Mouse (Mus musculus): ENCODE results near the gene Cpsf4. TPM values are rescaled to one million over a fixed set of nuclear protein-coding genes. Genes with fewer than 3 reads are reported as not detected.

The Cpsf4 gene
- polyA plus RNA-seq, 1 experiment = 23.2 TPM

- Histone ChIP-seq H3K36me3 (ENCODE audit: control insufficient read depth, insufficient read depth, low read length) (peaks cover 13% of the 10 kb centered on the region), H3K27me3 (ENCODE audit: control insufficient read depth, insufficient read depth, low read length) (no peaks in the 10 kb centered on the region), H3K4me3 (ENCODE audit: low read depth, low read length) (no peak overlapping the region), H3K4me1 (ENCODE audit: control insufficient read depth, insufficient read depth, insufficient read length, low read length) (no peaks in the 10 kb centered on the region), H3K27ac (ENCODE audit: insufficient read depth, low read depth, low read length) (no peak overlapping the region)
- WGBS = 93% methylated on average over 4 of the region's 4 CpGs
- TF ChIP-seq CTCF (IDR thresholded peaks at IDR 0.05; ENCODE audit: extremely low read depth, insufficient read length, insufficient replicate concordance, low read depth, low read length) (no peak), POLR2A (IDR thresholded peaks at IDR 0.05; ENCODE audit: low read depth, low read length) (no peak)
These were observed 44.3 kb downstream of the Cpsf4 start for GRCm38 (mm10) chr5:145211340-145211739.

- whole genome bisulfite sequencing = 90% methylated on average over 4 of the region's 4 CpGs
These were observed 45.2 kb downstream of the Cpsf4 start for GRCm38 (mm10) chr5:145212216-145212615.

GRCm38 (mm10) chr5:145213505-145213904, 46.5 kb downstream of the Cpsf4 start:
- H3K36me3 ChIP-seq (ENCODE audit: control insufficient read depth, insufficient read depth, low read length) = peaks cover 16% of the 10 kb centered on the region
- 88% methylated on average over 3 of the region's 3 CpGs for WGBS
- no peak overlapping the region for H3K27ac ChIP-seq (ENCODE audit: insufficient read depth, low read depth, low read length)
- TF ChIP-seq POLR2A (IDR thresholded peaks at IDR 0.05; ENCODE audit: low read depth, low read length) (no peak), CTCF (IDR thresholded peaks at IDR 0.05; ENCODE audit: extremely low read depth, insufficient read length, insufficient replicate concordance, low read depth, low read length) (no peak)
- H3K4me1 ChIP-seq (ENCODE audit: control insufficient read depth, insufficient read depth, insufficient read length, low read length) = peaks cover 5% of the 10 kb centered on the region
- no peak overlapping the region for H3K4me3 ChIP-seq (ENCODE audit: low read depth, low read length)
- no peaks in the 10 kb centered on the region for H3K27me3 ChIP-seq (ENCODE audit: control insufficient read depth, insufficient read depth, low read length)

More at GRCm38 (mm10) chr5:145212216-145212615, 45.2 kb downstream of the Cpsf4 start:
- Histone ChIP-seq H3K27ac (ENCODE audit: insufficient read depth, low read depth, low read length) (no peak overlapping the region), H3K4me1 (ENCODE audit: control insufficient read depth, insufficient read depth, insufficient read length, low read length) (no peaks in the 10 kb centered on the region), H3K36me3 (ENCODE audit: control insufficient read depth, insufficient read depth, low read length) (peaks cover 12% of the 10 kb centered on the region), H3K27me3 (ENCODE audit: control insufficient read depth, insufficient read depth, low read length) (no peaks in the 10 kb centered on the region), H3K4me3 (ENCODE audit: low read depth, low read length) (no peak overlapping the region)
- TF ChIP-seq CTCF (IDR thresholded peaks at IDR 0.05; ENCODE audit: extremely low read depth, insufficient read length, insufficient replicate concordance, low read depth, low read length) = no peak

- WGBS = 56% methylated on average over 4 of the region's 4 CpGs
- Histone ChIP-seq H3K27me3 (ENCODE audit: control insufficient read depth, insufficient read depth, low read length) (no peaks in the 10 kb centered on the region), H3K36me3 (ENCODE audit: control insufficient read depth, insufficient read depth, low read length) (peaks cover 19% of the 10 kb centered on the region), H3K4me1 (ENCODE audit: control insufficient read depth, insufficient read depth, insufficient read length, low read length) (peaks cover 5% of the 10 kb centered on the region), H3K27ac (ENCODE audit: insufficient read depth, low read depth, low read length) (no peak overlapping the region), H3K4me3 (ENCODE audit: low read depth, low read length) (no peak overlapping the region)
- peak; percentile 38; the same call in 1 of the 2 replicates for TF ChIP-seq CTCF (IDR thresholded peaks at IDR 0.05; ENCODE audit: extremely low read depth, insufficient read length, insufficient replicate concordance, low read depth, low read length)
- TF ChIP-seq POLR2A (IDR thresholded peaks at IDR 0.05; ENCODE audit: low read depth, low read length) = no peak
These were observed 47.7 kb downstream of the Cpsf4 start for GRCm38 (mm10) chr5:145214679-145215078.

GRCm38 (mm10) chr5:145217746-145218145, 50.7 kb downstream of the Cpsf4 start:
- WGBS = 26% methylated on average over 6 of the region's 6 CpGs
- no peak for TF ChIP-seq POLR2A (IDR thresholded peaks at IDR 0.05; ENCODE audit: low read depth, low read length)
- no peak for TF ChIP-seq CTCF (IDR thresholded peaks at IDR 0.05; ENCODE audit: extremely low read depth, insufficient read length, insufficient replicate concordance, low read depth, low read length)
- H3K27me3 ChIP-seq (ENCODE audit: control insufficient read depth, insufficient read depth, low read length) = no peaks in the 10 kb centered on the region
- no peak overlapping the region for H3K4me3 ChIP-seq (ENCODE audit: low read depth, low read length)
- peaks cover 31% of the 10 kb centered on the region for H3K36me3 ChIP-seq (ENCODE audit: control insufficient read depth, insufficient read depth, low read length)
- peak overlapping the region; percentile 64 for H3K27ac ChIP-seq (ENCODE audit: insufficient read depth, low read depth, low read length)
- peaks cover 9% of the 10 kb centered on the region for H3K4me1 ChIP-seq (ENCODE audit: control insufficient read depth, insufficient read depth, insufficient read length, low read length)

GRCm38 (mm10) chr5:145218206-145218605, 51.2 kb downstream of the Cpsf4 start:
- H3K4me1 ChIP-seq (ENCODE audit: control insufficient read depth, insufficient read depth, insufficient read length, low read length) = peaks cover 11% of the 10 kb centered on the region
- H3K36me3 ChIP-seq (ENCODE audit: control insufficient read depth, insufficient read depth, low read length) = peaks cover 29% of the 10 kb centered on the region
- H3K4me3 ChIP-seq (ENCODE audit: low read depth, low read length) = no peak overlapping the region
- peak overlapping the region; percentile 64 for H3K27ac ChIP-seq (ENCODE audit: insufficient read depth, low read depth, low read length)
- TF ChIP-seq CTCF (IDR thresholded peaks at IDR 0.05; ENCODE audit: extremely low read depth, insufficient read length, insufficient replicate concordance, low read depth, low read length) (no peak), POLR2A (IDR thresholded peaks at IDR 0.05; ENCODE audit: low read depth, low read length) (no peak)
- 91% methylated on average over 21 of the region's 21 CpGs for WGBS
- H3K27me3 ChIP-seq (ENCODE audit: control insufficient read depth, insufficient read depth, low read length) = no peaks in the 10 kb centered on the region

- Histone ChIP-seq H3K4me1 (ENCODE audit: control insufficient read depth, insufficient read depth, insufficient read length, low read length) (peaks cover 15% of the 10 kb centered on the region), H3K4me3 (ENCODE audit: low read depth, low read length) (no peak overlapping the region), H3K27me3 (ENCODE audit: control insufficient read depth, insufficient read depth, low read length) (no peaks in the 10 kb centered on the region), H3K27ac (ENCODE audit: insufficient read depth, low read depth, low read length) (no peak overlapping the region), H3K36me3 (ENCODE audit: control insufficient read depth, insufficient read depth, low read length) (peaks cover 29% of the 10 kb centered on the region)
- TF ChIP-seq CTCF (IDR thresholded peaks at IDR 0.05; ENCODE audit: extremely low read depth, insufficient read length, insufficient replicate concordance, low read depth, low read length) (no peak), POLR2A (IDR thresholded peaks at IDR 0.05; ENCODE audit: low read depth, low read length) (no peak)
- 94% methylated on average over 20 of the region's 20 CpGs for WGBS
These were observed 51.7 kb downstream of the Cpsf4 start for GRCm38 (mm10) chr5:145218671-145219070.
